Mouse (Mus musculus) lung, postnatal 0 days (tissue): ENCODE measurements at regions not wholly inside any gene's neighbourhood (a gene's known extent, or its start where the extent isn't known, plus 50 kb on each side); places are given as distances from the start of the nearest gene placed in this dataset.

ENCODE experiments used
- CTCF ChIP-seq: IDR thresholded peaks from 2 replicates; pipeline ENCODE4 v1.5.1; 2016; ENCODE audit warnings: antibody characterized with exemption, mild to moderate bottlenecking
- EP300 ChIP-seq: IDR thresholded peaks from 2 replicates; pipeline ENCODE4 v1.6.1; 2016; ENCODE audit warnings: antibody characterized with exemption, mild to moderate bottlenecking, control low read depth

GRCm38 (mm10) chr2:169008333-169008732, 52.9 kb upstream of the Zfp64 start:
- TF ChIP-seq EP300 = peak; percentile 65
- no peak for TF ChIP-seq CTCF
